Mouse (Mus musculus) forebrain, embryonic 16.5 days (tissue): ENCODE measurements around the gene Kcnq1. TPM values are rescaled to one million over a fixed set of nuclear protein-coding genes. Genes with fewer than 3 reads are reported as not detected.

ENCODE experiments used
- ATAC-seq: fragments of 200-750 bp; cut with Nextera tagmentation; 2 replicates; pipeline ENCODE4 v1.8.0; 2017; ENCODE audit warnings: mild to moderate bottlenecking, moderate library complexity
- H3K27ac ChIP-seq: fragments of 300-500 bp; sonication (generic); 2 replicates; pipeline ENCODE4 v1.5.1; 2014; ENCODE audit warnings: low read length, control low read depth
- H3K27me3 ChIP-seq: fragments of 300-500 bp; sonication (generic); replicated peaks from 2 replicates; pipeline ENCODE4 v1.6.1; 2014; ENCODE audit warnings: low read length; ENCODE audit not compliant: control insufficient read depth, insufficient read depth
- H3K36me3 ChIP-seq: fragments of 300-500 bp; sonication (generic); 2 replicates; pipeline ENCODE4 v1.6.1; 2014; ENCODE audit not compliant: control insufficient read depth, insufficient read depth
- H3K4me1 ChIP-seq: fragments of 300-500 bp; sonication (generic); replicated peaks from 2 replicates; pipeline ENCODE4 v1.6.1; 2014; ENCODE audit warnings: low read length; ENCODE audit not compliant: control insufficient read depth, insufficient read depth
- H3K4me2 ChIP-seq: fragments of 300-500 bp; sonication (generic); 2 replicates; pipeline ENCODE4 v1.6.1; 2014; ENCODE audit warnings: mild to moderate bottlenecking, low read length, control low read depth
- H3K4me3 ChIP-seq: fragments of 300-500 bp; sonication (generic); replicated peaks from 2 replicates; pipeline ENCODE4 v1.5.1; 2014; ENCODE audit warnings: mild to moderate bottlenecking, low read length, control low read depth
- H3K9ac ChIP-seq: fragments of 300-500 bp; sonication (generic); replicated peaks from 2 replicates; pipeline ENCODE4 v1.6.1; 2014; ENCODE audit warnings: low read depth, low read length, control low read depth
- H3K9me3 ChIP-seq: fragments of 300-500 bp; sonication (generic); 2 replicates; pipeline ENCODE4 v1.6.1; 2016; ENCODE audit warnings: low read length; ENCODE audit not compliant: control insufficient read depth
- WGBS: fragments of 180-500 bp; shearing (Covaris S2); extraction: QIAGEN DNeasy Blood & Tissue Kit; methylation state at CpG from one replicate; pipeline ENCODE4 v1.1.7; 2014; 5-methylcytosine and 5-hydroxymethylcytosine counted together
- polyA plus RNA-seq: library from polyadenylated mRNA; unstranded; fragments of >200 nt; fragmentation: Nextera tagmentation; extraction: Ambion mirVana; gene quantifications from 2 replicates; pipeline ENCODE4 v1.2.1, GENCODE M21; 2015

The Kcnq1 gene
- 1.0 and 1.1 TPM in 2 replicates for polyA plus RNA-seq

- Histone ChIP-seq H3K9ac (no peak within 1 kb of the TSS), H3K4me1 (peaks cover 7% of the 10 kb centered on the region), H3K27me3 (peaks cover 47% of the 10 kb centered on the region), H3K9me3 (no peaks in the 10 kb centered on the region), H3K36me3 (no peaks in the 10 kb centered on the region), H3K4me2 (peak within 1 kb of the TSS; percentile 50), H3K4me3 (peak within 1 kb of the TSS; percentile 33), H3K27ac (no peak within 1 kb of the TSS)
- 74% methylated on average over 4 of the region's 4 CpGs for WGBS
- ATAC-seq: no peak
These were observed at the start of gene Kcnq1 for GRCm38 (mm10) chr7:143106062-143106461. Kcnq1 (plus strand) TSS chr7:143106362.

- H3K27me3 ChIP-seq: no peaks in the 10 kb centered on the region
- H3K9me3 ChIP-seq: no peaks in the 10 kb centered on the region
- H3K4me1 ChIP-seq: peaks cover 42% of the 10 kb centered on the region
- no peak for ATAC-seq
- H3K4me3 ChIP-seq: no peak overlapping the region
- no peaks in the 10 kb centered on the region for H3K36me3 ChIP-seq
- H3K27ac ChIP-seq: no peak overlapping the region
- WGBS: 92% methylated on average over 5 of the region's 5 CpGs
- H3K4me2 ChIP-seq: no peak overlapping the region
- no peak overlapping the region for H3K9ac ChIP-seq
These were observed 49.1 kb upstream of the Kcnq1 start for GRCm38 (mm10) chr7:143057023-143057422.

- H3K27ac ChIP-seq: no peak overlapping the region
- H3K9me3 ChIP-seq: no peaks in the 10 kb centered on the region
- no peaks in the 10 kb centered on the region; the same call in 1 of the 2 replicates for H3K36me3 ChIP-seq
- H3K4me1 ChIP-seq: peaks cover 38% of the 10 kb centered on the region
- ATAC-seq: no peak
- 87% methylated on average over 9 of the region's 9 CpGs for WGBS
- no peaks in the 10 kb centered on the region for H3K27me3 ChIP-seq
- no peak overlapping the region for H3K9ac ChIP-seq
- no peak overlapping the region for H3K4me3 ChIP-seq
- no peak overlapping the region for H3K4me2 ChIP-seq
These were observed 48.4 kb upstream of the Kcnq1 start for GRCm38 (mm10) chr7:143057667-143058220.

GRCm38 (mm10) chr7:143058221-143058697, 47.9 kb upstream of the Kcnq1 start:
- no peak for ATAC-seq
- H3K9ac ChIP-seq: no peak overlapping the region
- no peaks in the 10 kb centered on the region for H3K9me3 ChIP-seq
- H3K4me1 ChIP-seq: peaks cover 38% of the 10 kb centered on the region
- 81% methylated on average over 5 of the region's 5 CpGs for WGBS
- no peak overlapping the region for H3K4me2 ChIP-seq
- H3K27me3 ChIP-seq: no peaks in the 10 kb centered on the region
- H3K4me3 ChIP-seq: no peak overlapping the region
- peaks cover 5% of the 10 kb centered on the region; the same call in 1 of the 2 replicates for H3K36me3 ChIP-seq
- H3K27ac ChIP-seq: no peak overlapping the region; the same call in 1 of the 2 replicates

GRCm38 (mm10) chr7:143059202-143059870, 46.8 kb upstream of the Kcnq1 start:
- Histone ChIP-seq H3K27ac (peak overlapping the region; percentile 33; the same call in 1 of the 2 replicates), H3K9me3 (no peaks in the 10 kb centered on the region)
- 62% methylated on average over 5 of the region's 5 CpGs for WGBS

GRCm38 (mm10) chr7:143062704-143063103, 43.5 kb upstream of the Kcnq1 start:
- no peak overlapping the region for H3K4me2 ChIP-seq
- 83% methylated on average over 2 of the region's 2 CpGs for WGBS
- peaks cover 12% of the 10 kb centered on the region for H3K4me1 ChIP-seq
- no peak overlapping the region for H3K9ac ChIP-seq
- peaks cover 26% of the 10 kb centered on the region for H3K36me3 ChIP-seq
- no peak overlapping the region for H3K27ac ChIP-seq
- ATAC-seq: no peak
- no peak overlapping the region for H3K4me3 ChIP-seq
- H3K9me3 ChIP-seq: no peaks in the 10 kb centered on the region
- H3K27me3 ChIP-seq: no peaks in the 10 kb centered on the region

More at GRCm38 (mm10) chr7:143059202-143059870, 46.8 kb upstream of the Kcnq1 start:
- Histone ChIP-seq H3K27me3 (no peaks in the 10 kb centered on the region), H3K4me1 (peaks cover 29% of the 10 kb centered on the region), H3K9ac (peak overlapping the region; percentile 22; the same call in 1 of the 2 replicates), H3K36me3 (peaks cover 12% of the 10 kb centered on the region; the same call in 1 of the 2 replicates), H3K4me2 (no peak overlapping the region), H3K4me3 (no peak overlapping the region)
- no peak for ATAC-seq

- WGBS: 58% methylated on average over 6 of the region's 6 CpGs
- no peaks in the 10 kb centered on the region for H3K27me3 ChIP-seq
- H3K9ac ChIP-seq: no peak overlapping the region
- H3K27ac ChIP-seq: no peak overlapping the region
- no peak overlapping the region for H3K4me2 ChIP-seq
- H3K9me3 ChIP-seq: no peaks in the 10 kb centered on the region
- peaks cover 14% of the 10 kb centered on the region for H3K4me1 ChIP-seq
- peaks cover 28% of the 10 kb centered on the region for H3K36me3 ChIP-seq
- no peak for ATAC-seq
- no peak overlapping the region for H3K4me3 ChIP-seq
These were observed 41.9 kb upstream of the Kcnq1 start for GRCm38 (mm10) chr7:143064226-143064625.

GRCm38 (mm10) chr7:143065692-143066091, 40.5 kb upstream of the Kcnq1 start:
- 96% methylated on average over 2 of the region's 2 CpGs for WGBS
- no peak for ATAC-seq
- Histone ChIP-seq H3K4me2 (no peak overlapping the region), H3K27ac (no peak overlapping the region), H3K9ac (no peak overlapping the region), H3K36me3 (peaks cover 28% of the 10 kb centered on the region), H3K27me3 (no peaks in the 10 kb centered on the region), H3K9me3 (no peaks in the 10 kb centered on the region), H3K4me1 (peaks cover 20% of the 10 kb centered on the region), H3K4me3 (no peak overlapping the region)

- H3K9me3 ChIP-seq: no peaks in the 10 kb centered on the region
- H3K27ac ChIP-seq: no peak overlapping the region
- WGBS: 61% methylated on average over 2 of the region's 2 CpGs
- H3K4me1 ChIP-seq: peaks cover 24% of the 10 kb centered on the region
- no peak for ATAC-seq
- no peak overlapping the region for H3K9ac ChIP-seq
- H3K27me3 ChIP-seq: no peaks in the 10 kb centered on the region
- peaks cover 28% of the 10 kb centered on the region for H3K36me3 ChIP-seq
- no peak overlapping the region for H3K4me2 ChIP-seq
- H3K4me3 ChIP-seq: no peak overlapping the region
These were observed 38.7 kb upstream of the Kcnq1 start for GRCm38 (mm10) chr7:143067469-143067868.
